Mouse (Mus musculus) neural tube, embryonic 13.5 days (tissue): ENCODE data around the gene Rnls. TPM values are rescaled to one million over a fixed set of nuclear protein-coding genes. Genes with fewer than 3 reads are reported as not detected.

ENCODE experiments used
- ATAC-seq: fragments of 200-750 bp; cut with Nextera tagmentation; 2 replicates; pipeline ENCODE4 v1.8.0; 2017; ENCODE audit warnings: low read depth, mild to moderate bottlenecking, moderate TSS enrichment, moderate library complexity
- H3K27ac ChIP-seq: fragments of 300-500 bp; sonication (generic); replicated peaks from 2 replicates; pipeline ENCODE4 v1.5.1; 2015; ENCODE audit warnings: moderate library complexity, mild to moderate bottlenecking, inconsistent platforms
- H3K27me3 ChIP-seq: fragments of 300-500 bp; sonication (generic); 2 replicates; pipeline ENCODE4 v1.6.1; 2015; ENCODE audit warnings: mild to moderate bottlenecking, inconsistent platforms
- H3K36me3 ChIP-seq: fragments of 300-500 bp; sonication (generic); 2 replicates; pipeline ENCODE4 v1.6.1; 2015; ENCODE audit warnings: mild to moderate bottlenecking, inconsistent platforms
- H3K4me1 ChIP-seq: fragments of 300-500 bp; sonication (generic); replicated peaks from 2 replicates; pipeline ENCODE4 v1.6.1; 2015; ENCODE audit warnings: inconsistent platforms
- H3K4me2 ChIP-seq: fragments of 300-500 bp; sonication (generic); 2 replicates; pipeline ENCODE4 v1.6.1; 2015; ENCODE audit warnings: inconsistent platforms, mild to moderate bottlenecking, moderate library complexity
- H3K4me3 ChIP-seq: fragments of 300-500 bp; sonication (generic); 2 replicates; pipeline ENCODE4 v1.5.1; 2015; ENCODE audit warnings: mild to moderate bottlenecking, inconsistent platforms
- H3K9ac ChIP-seq: fragments of 300-500 bp; sonication (generic); 2 replicates; pipeline ENCODE4 v1.6.1; 2015; ENCODE audit warnings: moderate library complexity, mild to moderate bottlenecking, inconsistent platforms
- H3K9me3 ChIP-seq: fragments of 300-500 bp; sonication (generic); 2 replicates; pipeline ENCODE4 v1.6.1; 2016; ENCODE audit warnings: inconsistent platforms
- WGBS: fragments of 180-500 bp; shearing (Covaris S2); methylation state at CpG from one replicate; pipeline ENCODE4 v1.1.7; 2015; 5-methylcytosine and 5-hydroxymethylcytosine counted together
- polyA plus RNA-seq: library from polyadenylated mRNA; unstranded; fragments of >200 nt; fragmentation: Nextera tagmentation; extraction: Ambion mirVana; gene quantifications from 2 replicates; pipeline ENCODE4 v1.2.1, GENCODE M21; 2015

The Rnls gene
- polyA plus RNA-seq, 1 experiment from 2014 or later, result 10.2 TPM

- 77% methylated on average over 8 of the region's 8 CpGs for WGBS
- no peak overlapping the region for H3K4me2 ChIP-seq
These were observed 277.3 kb downstream of the Rnls start for GRCm38 (mm10) chr19:33114631-33115295.

GRCm38 (mm10) chr19:33113746-33114145 is 278.3 kb downstream of the Rnls start:
- 70% methylated on average over 7 of the region's 7 CpGs for WGBS
- Histone ChIP-seq H3K9me3 (no peaks in the 10 kb centered on the region), H3K9ac (no peak overlapping the region), H3K4me3 (no peak overlapping the region), H3K27ac (no peak overlapping the region), H3K4me2 (no peak overlapping the region), H3K36me3 (no peaks in the 10 kb centered on the region), H3K27me3 (no peaks in the 10 kb centered on the region), H3K4me1 (peaks cover 14% of the 10 kb centered on the region; the same call in 1 of the 2 replicates)
- ATAC-seq, result no peak

More at GRCm38 (mm10) chr19:33114631-33115295, 277.3 kb downstream of the Rnls start:
- no peak overlapping the region for H3K4me3 ChIP-seq
- H3K9me3 ChIP-seq, result no peaks in the 10 kb centered on the region
- H3K27ac ChIP-seq, result no peak overlapping the region
- no peaks in the 10 kb centered on the region for H3K27me3 ChIP-seq
- H3K36me3 ChIP-seq, result no peaks in the 10 kb centered on the region
- no peak overlapping the region for H3K9ac ChIP-seq
- peaks cover 12% of the 10 kb centered on the region; the same call in 1 of the 2 replicates for H3K4me1 ChIP-seq
- ATAC-seq, result no peak

- Histone ChIP-seq H3K27me3 (no peaks in the 10 kb centered on the region), H3K4me1 (peaks cover 14% of the 10 kb centered on the region; the same call in 1 of the 2 replicates), H3K9me3 (no peaks in the 10 kb centered on the region), H3K36me3 (no peaks in the 10 kb centered on the region), H3K4me3 (no peak overlapping the region), H3K4me2 (no peak overlapping the region), H3K27ac (0 out of 2 replicates have a peak overlapping the region, but pooled peaks have one; percentile 10), H3K9ac (no peak overlapping the region)
- ATAC-seq, result no peak
- WGBS, result 81% methylated on average over 9 of the region's 9 CpGs
These were observed 281.7 kb downstream of the Rnls start for GRCm38 (mm10) chr19:33110404-33110803.

- Histone ChIP-seq H3K36me3 (no peaks in the 10 kb centered on the region), H3K27ac (0 out of 2 replicates have a peak overlapping the region, but pooled peaks have one; percentile 23), H3K9me3 (no peaks in the 10 kb centered on the region), H3K27me3 (no peaks in the 10 kb centered on the region), H3K4me1 (peaks cover 14% of the 10 kb centered on the region; the same call in 1 of the 2 replicates), H3K9ac (no peak overlapping the region), H3K4me2 (no peak overlapping the region), H3K4me3 (no peak overlapping the region)
- ATAC-seq, result peak; percentile 56; the same call in 1 of the 2 replicates
- WGBS, result 45% methylated on average over 6 of the region's 6 CpGs
These were observed 282.1 kb downstream of the Rnls start for GRCm38 (mm10) chr19:33109941-33110371.

GRCm38 (mm10) chr19:33109141-33109540 is 283.0 kb downstream of the Rnls start:
- Histone ChIP-seq H3K4me3 (no peak overlapping the region), H3K27ac (no peak overlapping the region), H3K9me3 (no peaks in the 10 kb centered on the region), H3K4me1 (peaks cover 14% of the 10 kb centered on the region; the same call in 1 of the 2 replicates), H3K27me3 (no peaks in the 10 kb centered on the region), H3K9ac (no peak overlapping the region), H3K4me2 (no peak overlapping the region), H3K36me3 (no peaks in the 10 kb centered on the region)
- 85% methylated on average over 7 of the region's 7 CpGs for WGBS
- ATAC-seq, result no peak

GRCm38 (mm10) chr19:33103851-33104250 is 288.2 kb downstream of the Rnls start:
- WGBS, result 92% methylated on average over 6 of the region's 6 CpGs
- no peak overlapping the region for H3K27ac ChIP-seq
- H3K9me3 ChIP-seq, result no peaks in the 10 kb centered on the region
- no peak overlapping the region for H3K4me2 ChIP-seq
- peaks cover 11% of the 10 kb centered on the region for H3K4me1 ChIP-seq
- H3K4me3 ChIP-seq, result no peak overlapping the region
- no peak for ATAC-seq
- no peaks in the 10 kb centered on the region for H3K27me3 ChIP-seq
- no peaks in the 10 kb centered on the region for H3K36me3 ChIP-seq
- no peak overlapping the region for H3K9ac ChIP-seq

- ATAC-seq, result no peak
- Histone ChIP-seq H3K4me3 (no peak overlapping the region), H3K4me1 (peaks cover 11% of the 10 kb centered on the region), H3K9me3 (no peaks in the 10 kb centered on the region), H3K27ac (no peak overlapping the region), H3K9ac (no peak overlapping the region), H3K4me2 (no peak overlapping the region), H3K36me3 (no peaks in the 10 kb centered on the region), H3K27me3 (no peaks in the 10 kb centered on the region)
- 73% methylated on average over 7 of the region's 7 CpGs for WGBS
These were observed 289.3 kb downstream of the Rnls start for GRCm38 (mm10) chr19:33102783-33103139.

GRCm38 (mm10) chr19:33102008-33102782 is 289.9 kb downstream of the Rnls start:
- 0 out of 2 replicates have a peak overlapping the region, but pooled peaks have one; percentile 24 for H3K27ac ChIP-seq
- H3K9ac ChIP-seq, result no peak overlapping the region
- no peaks in the 10 kb centered on the region for H3K9me3 ChIP-seq
- no peak for ATAC-seq
- no peaks in the 10 kb centered on the region for H3K27me3 ChIP-seq
- no peak overlapping the region for H3K4me3 ChIP-seq
- no peak overlapping the region for H3K4me2 ChIP-seq
- no peaks in the 10 kb centered on the region for H3K36me3 ChIP-seq
- 72% methylated on average over 7 of the region's 7 CpGs for WGBS
- H3K4me1 ChIP-seq, result peaks cover 11% of the 10 kb centered on the region

- Histone ChIP-seq H3K27me3 (no peaks in the 10 kb centered on the region), H3K27ac (no peak overlapping the region), H3K4me1 (peaks cover 11% of the 10 kb centered on the region), H3K4me3 (no peak overlapping the region), H3K4me2 (no peak overlapping the region), H3K36me3 (no peaks in the 10 kb centered on the region), H3K9ac (no peak overlapping the region), H3K9me3 (no peaks in the 10 kb centered on the region)
- 47% methylated on average over 13 of the region's 13 CpGs for WGBS
- no peak for ATAC-seq
These were observed 290.7 kb downstream of the Rnls start for GRCm38 (mm10) chr19:33101093-33102007.

GRCm38 (mm10) chr19:33100598-33100997 is 291.5 kb downstream of the Rnls start:
- H3K9me3 ChIP-seq, result no peaks in the 10 kb centered on the region
- ATAC-seq, result no peak
- WGBS, result 67% methylated on average over 3 of the region's 3 CpGs

GRCm38 (mm10) chr19:33100031-33100430 is 292.1 kb downstream of the Rnls start:
- H3K9ac ChIP-seq, result no peak overlapping the region
- 65% methylated on average over 4 of the region's 4 CpGs for WGBS
- ATAC-seq, result no peak
- H3K4me3 ChIP-seq, result no peak overlapping the region
- H3K36me3 ChIP-seq, result no peaks in the 10 kb centered on the region
- peaks cover 11% of the 10 kb centered on the region for H3K4me1 ChIP-seq
- no peak overlapping the region for H3K4me2 ChIP-seq
- no peaks in the 10 kb centered on the region for H3K9me3 ChIP-seq
- no peak overlapping the region for H3K27ac ChIP-seq
- H3K27me3 ChIP-seq, result no peaks in the 10 kb centered on the region

More at GRCm38 (mm10) chr19:33100598-33100997, 291.5 kb downstream of the Rnls start:
- Histone ChIP-seq H3K4me3 (no peak overlapping the region), H3K27ac (no peak overlapping the region), H3K36me3 (no peaks in the 10 kb centered on the region), H3K4me2 (no peak overlapping the region), H3K4me1 (peaks cover 11% of the 10 kb centered on the region), H3K9ac (no peak overlapping the region), H3K27me3 (no peaks in the 10 kb centered on the region)
